Mouse (Mus musculus) naive thymus-derived CD4-positive, alpha-beta T cell, adult 2 months (primary cell): ENCODE data around the gene Satb2.

Experiments used
- DNase-seq: peaks from one replicate; pipeline ENCODE4 v3.0.0-alpha.2; 2011; ENCODE audit warnings: low read depth

The Satb2 gene

GRCm38 (mm10) chr1:56930096-56930495 lies 48.4 kb downstream of the Satb2 start:
- no peak for DNase-seq

- DNase-seq: no peak
Measured at GRCm38 (mm10) chr1:56928731-56929130, 49.7 kb downstream of the Satb2 start.

GRCm38 (mm10) chr1:56920472-56920871 lies 58.0 kb downstream of the Satb2 start:
- DNase-seq: no peak

GRCm38 (mm10) chr1:56914279-56914678 lies 64.2 kb downstream of the Satb2 start:
- DNase-seq: no peak

GRCm38 (mm10) chr1:56900706-56901287 lies 77.7 kb downstream of the Satb2 start:
- no peak for DNase-seq

GRCm38 (mm10) chr1:56900187-56900586 lies 78.3 kb downstream of the Satb2 start:
- no peak for DNase-seq

GRCm38 (mm10) chr1:56898606-56899396 lies 79.6 kb downstream of the Satb2 start:
- DNase-seq: no peak

- no peak for DNase-seq
Measured at GRCm38 (mm10) chr1:56897492-56898180, 80.8 kb downstream of the Satb2 start.

GRCm38 (mm10) chr1:56896670-56897069 lies 81.8 kb downstream of the Satb2 start:
- no peak for DNase-seq

- no peak for DNase-seq
Measured at GRCm38 (mm10) chr1:56892766-56893165, 85.7 kb downstream of the Satb2 start.

- no peak for DNase-seq
Measured at GRCm38 (mm10) chr1:56888939-56889338, 89.5 kb downstream of the Satb2 start.

- DNase-seq: no peak
Measured at GRCm38 (mm10) chr1:56887524-56887923, 90.9 kb downstream of the Satb2 start.

- no peak for DNase-seq
Measured at GRCm38 (mm10) chr1:56871485-56871884, 107.0 kb downstream of the Satb2 start.

- no peak for DNase-seq
Measured at GRCm38 (mm10) chr1:56865246-56865645, 113.2 kb downstream of the Satb2 start.

- no peak for DNase-seq
Measured at GRCm38 (mm10) chr1:56862799-56863198, 115.7 kb downstream of the Satb2 start.

GRCm38 (mm10) chr1:56857202-56857601 lies 121.2 kb downstream of the Satb2 start:
- DNase-seq: no peak

GRCm38 (mm10) chr1:56850446-56850845 lies 128.0 kb downstream of the Satb2 start:
- no peak for DNase-seq

- no peak for DNase-seq
Measured at GRCm38 (mm10) chr1:56846358-56846757, 132.1 kb downstream of the Satb2 start.

- DNase-seq: no peak
Measured at GRCm38 (mm10) chr1:56845523-56846118, 132.8 kb downstream of the Satb2 start.

GRCm38 (mm10) chr1:56844551-56845330 lies 133.7 kb downstream of the Satb2 start:
- no peak for DNase-seq

- no peak for DNase-seq
Measured at GRCm38 (mm10) chr1:56838901-56839300, 139.5 kb downstream of the Satb2 start.
